Mouse (Mus musculus) thymus, postnatal 4 days (tissue): ENCODE data around the gene Fbxl15.
A peak's percentile ranks its signal among the peaks of the same experiment; 100 is the strongest.

Experiments
- DNase-seq: peaks from one replicate; pipeline ENCODE4 v3.0.0; 2021

Fbxl15 gene

DNA sequence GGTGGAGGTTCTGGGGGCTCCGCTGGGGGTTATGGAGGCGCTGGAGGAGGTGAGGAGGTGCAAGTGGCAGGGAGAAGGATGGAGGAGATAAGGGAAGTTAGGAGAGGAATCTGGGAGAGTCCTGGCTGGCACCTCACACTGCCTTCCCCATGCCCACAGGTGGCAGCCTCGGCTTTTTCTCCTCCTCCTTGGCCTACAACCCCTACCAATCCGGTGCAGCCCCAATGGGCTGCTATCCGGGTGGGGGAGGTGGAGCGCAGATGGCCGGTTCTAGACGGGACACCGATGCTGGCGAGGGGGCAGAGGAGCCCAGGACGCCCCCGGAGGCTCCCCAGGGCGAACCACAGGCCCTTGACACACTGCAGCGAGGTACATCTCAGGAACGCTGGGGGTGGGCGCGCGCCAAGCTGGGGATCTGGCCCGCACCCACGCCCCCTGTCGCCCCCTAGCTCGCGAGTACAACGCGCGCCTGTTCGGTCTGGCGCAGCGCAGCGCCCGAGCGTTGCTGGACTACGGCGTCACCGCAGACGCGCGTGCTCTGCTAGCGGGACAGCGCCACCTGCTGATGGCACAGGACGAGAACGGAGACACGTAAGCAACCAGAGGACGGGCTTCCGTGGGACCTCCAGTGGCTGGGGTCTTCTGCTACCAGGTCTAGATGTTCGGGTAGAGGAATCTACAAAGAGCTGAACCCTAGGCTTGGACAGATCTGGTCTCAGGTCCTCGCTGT, 19.1 kb upstream of the Fbxl15 start:
- DNase-seq, result peak; percentile 97

DNA sequence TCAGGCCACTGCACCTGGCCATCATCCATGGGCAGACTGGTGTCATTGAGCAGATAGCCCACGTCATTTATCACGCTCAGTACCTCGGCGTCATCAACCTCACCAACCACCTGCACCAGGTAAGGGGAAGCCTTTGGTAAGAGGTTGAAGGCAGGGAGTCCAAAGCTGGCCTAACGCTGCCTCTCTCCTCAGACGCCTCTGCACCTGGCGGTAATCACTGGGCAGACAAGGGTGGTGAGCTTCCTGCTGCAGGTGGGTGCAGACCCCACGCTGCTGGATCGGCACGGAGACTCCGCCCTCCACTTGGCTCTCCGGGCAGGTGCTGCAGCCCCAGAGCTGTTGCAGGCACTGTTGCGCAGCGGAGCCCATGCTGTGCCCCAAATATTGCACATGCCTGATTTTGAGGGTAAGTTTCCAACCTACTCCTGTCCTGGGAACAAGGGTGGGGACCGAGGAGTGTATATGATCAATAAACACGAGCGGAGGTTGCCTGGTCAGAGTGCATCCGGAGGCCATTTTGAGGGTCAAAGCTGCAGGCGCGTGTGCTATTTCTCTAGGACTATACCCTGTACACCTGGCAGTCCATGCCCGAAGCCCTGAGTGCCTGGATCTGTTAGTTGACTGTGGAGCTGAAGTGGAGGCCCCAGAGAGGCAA, 18.2 kb upstream of the Fbxl15 start:
- DNase-seq, result peak; percentile 18

DNA sequence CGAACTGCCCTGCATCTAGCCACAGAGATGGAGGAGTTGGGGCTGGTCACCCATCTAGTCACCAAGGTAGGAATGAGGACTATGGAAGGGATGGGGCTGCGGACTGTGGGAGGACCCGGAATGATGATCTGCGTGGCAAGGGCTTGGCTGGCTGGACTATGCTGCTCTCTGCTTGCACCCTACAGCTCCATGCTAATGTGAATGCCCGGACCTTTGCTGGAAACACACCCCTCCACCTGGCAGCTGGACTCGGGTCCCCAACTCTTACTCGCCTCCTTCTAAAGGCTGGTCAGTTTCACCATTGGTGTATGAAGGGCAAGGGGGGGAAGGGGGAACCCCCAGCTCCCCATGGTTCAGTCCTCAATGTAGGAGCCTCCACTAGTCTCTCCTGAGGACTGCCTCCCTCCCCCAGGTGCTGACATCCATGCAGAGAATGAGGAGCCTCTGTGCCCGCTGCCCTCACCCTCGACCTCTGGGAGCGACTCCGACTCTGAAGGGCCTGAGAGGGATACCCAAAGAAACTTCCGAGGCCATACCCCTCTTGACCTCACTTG, 17.6 kb upstream of the Fbxl15 start:
- peak; percentile 7 for DNase-seq

DNA sequence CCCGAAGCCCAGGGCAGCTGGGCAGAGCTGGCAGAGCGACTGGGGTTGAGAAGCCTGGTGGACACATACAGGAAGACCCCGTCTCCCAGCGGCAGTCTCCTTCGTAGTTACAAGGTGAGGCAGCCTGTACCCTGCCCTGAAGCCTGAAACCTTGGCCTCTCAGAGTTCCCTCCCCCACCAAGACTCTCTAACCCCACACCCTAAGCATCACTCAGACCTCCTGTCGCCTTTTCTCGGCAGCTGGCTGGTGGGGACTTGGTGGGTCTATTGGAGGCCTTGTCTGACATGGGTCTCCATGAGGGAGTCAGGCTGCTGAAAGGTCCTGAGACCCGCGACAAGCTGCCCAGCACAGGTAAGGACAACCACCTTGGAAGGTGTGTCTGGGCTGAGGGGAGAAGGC, 16.6 kb upstream of the Fbxl15 start:
- DNase-seq, result no peak

DNA sequence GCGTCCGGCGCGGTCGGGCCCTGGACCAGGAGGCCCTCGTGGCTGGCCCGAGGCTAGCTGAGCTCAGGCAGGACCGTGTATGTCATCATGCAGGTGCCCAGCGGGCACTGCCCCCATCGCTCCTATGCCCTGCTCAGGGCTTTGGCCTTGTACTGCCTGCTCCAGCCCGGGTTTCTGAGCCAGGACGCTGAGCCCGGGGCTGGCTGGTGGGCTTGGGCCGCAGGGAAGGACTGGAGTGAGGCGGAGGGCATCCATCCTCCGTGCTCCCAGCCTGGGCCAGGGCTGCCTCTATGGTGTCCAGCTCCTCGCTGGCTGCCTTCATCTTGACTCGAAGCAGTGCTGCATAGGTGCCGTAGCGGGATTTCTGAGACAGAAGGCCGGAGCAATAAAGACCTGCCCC, 15.4 kb upstream of the Fbxl15 start:
- DNase-seq, result peak; percentile 9

DNA sequence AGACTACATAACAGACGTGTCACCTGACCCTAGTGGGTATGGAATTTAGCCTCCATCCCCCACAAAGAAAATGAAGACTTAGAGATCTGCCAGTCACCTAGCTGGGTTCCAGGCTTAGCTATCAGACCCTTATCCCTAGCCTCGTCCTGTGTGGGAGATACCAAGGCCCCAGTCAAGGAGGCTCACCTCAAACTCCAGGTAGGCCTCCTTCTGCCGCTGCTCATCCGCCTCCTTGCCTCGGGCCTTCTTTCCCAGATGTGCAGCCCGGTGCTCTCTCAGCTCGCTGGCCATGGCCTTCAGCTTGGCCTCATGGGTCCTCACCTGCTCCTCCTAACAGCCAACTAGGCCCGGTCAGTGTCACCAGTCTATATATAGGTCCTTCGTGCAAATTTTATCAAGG, 14.9 kb upstream of the Fbxl15 start:
- DNase-seq, result no peak

DNA sequence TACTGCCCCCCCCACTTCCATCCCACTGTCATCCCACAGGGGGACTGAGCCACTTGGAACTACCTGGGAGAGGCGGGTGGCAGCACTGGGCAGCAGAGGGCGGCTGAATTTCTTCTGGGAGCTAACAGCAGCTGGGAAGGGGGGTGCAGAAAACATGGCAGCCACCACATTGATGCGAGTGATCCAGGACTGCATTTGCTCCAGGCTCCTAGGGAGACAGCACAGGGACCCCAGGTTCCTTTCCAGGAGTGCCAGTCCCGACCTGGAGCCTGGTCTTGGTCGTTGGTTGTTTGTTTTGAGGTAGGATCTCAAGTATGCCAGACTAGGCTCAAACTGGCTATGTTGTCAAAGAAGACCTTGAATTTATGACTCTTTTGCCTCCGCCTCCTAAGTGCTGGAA, 14.4 kb upstream of the Fbxl15 start:
- no peak for DNase-seq

DNA sequence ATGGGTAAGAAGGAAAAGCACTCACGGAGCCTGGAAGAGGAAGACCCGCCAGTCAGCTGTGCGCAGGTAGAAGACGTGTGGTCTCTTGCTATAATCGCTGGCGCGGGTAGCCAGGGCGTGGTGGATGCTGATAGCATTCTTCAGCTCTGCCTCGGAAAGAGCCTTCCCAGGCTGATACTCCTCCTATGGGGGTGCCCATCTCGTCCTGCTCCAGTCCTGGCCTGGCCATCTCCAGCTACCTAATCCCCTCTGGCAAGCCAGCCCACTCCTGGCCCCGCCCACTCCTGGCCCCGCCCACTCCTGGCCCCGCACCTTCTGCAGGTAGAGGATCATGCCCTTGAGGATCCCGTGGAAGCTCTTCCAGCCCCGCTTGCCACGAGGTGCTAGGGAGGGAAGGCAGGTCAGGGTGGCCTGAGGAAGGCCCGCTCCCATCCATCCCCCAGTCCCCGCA, 13.8 kb upstream of the Fbxl15 start:
- DNase-seq, result peak; percentile 54

DNA sequence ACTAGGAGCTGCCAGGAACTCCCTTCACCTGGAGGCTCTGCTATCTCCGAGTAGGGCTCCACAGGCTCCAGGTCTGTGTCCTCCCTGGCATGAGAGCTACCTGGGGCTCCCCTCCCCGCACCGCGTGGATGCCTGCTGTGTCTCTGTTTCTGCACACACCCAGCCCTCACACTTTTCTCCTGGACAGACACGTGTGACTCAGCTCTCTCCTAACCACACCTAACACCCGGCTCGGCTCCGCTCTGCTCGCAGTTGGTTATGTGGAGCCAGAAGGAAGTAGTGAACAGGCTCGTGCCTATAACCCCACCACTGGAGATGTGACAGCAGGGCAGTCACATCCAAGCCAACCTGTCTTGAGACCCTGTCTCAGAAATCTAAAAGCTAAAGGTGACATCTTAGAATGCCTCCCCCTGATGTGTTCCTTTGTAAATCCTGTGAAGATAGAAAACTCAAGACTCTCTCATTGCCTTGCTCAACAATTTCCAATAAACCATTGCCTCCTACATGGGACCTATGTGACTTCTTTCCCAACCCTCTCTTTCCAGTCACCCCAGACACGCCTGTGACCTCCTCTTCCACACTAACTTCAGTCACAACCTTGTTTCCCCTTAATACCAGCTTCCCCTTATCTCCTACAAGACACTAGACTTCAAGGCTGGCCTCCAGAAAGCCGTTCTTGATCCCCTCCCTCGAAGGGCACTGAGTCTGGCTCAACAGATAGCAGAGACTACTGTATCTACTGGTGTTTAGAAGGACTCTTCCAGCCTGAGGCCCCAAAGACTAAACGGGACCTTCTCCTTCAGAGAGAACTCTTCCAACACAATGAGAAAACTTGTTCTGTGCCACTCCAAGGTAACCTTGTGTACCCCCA, 12.9 kb upstream of the Fbxl15 start:
- DNase-seq, result peak; percentile 16

DNA sequence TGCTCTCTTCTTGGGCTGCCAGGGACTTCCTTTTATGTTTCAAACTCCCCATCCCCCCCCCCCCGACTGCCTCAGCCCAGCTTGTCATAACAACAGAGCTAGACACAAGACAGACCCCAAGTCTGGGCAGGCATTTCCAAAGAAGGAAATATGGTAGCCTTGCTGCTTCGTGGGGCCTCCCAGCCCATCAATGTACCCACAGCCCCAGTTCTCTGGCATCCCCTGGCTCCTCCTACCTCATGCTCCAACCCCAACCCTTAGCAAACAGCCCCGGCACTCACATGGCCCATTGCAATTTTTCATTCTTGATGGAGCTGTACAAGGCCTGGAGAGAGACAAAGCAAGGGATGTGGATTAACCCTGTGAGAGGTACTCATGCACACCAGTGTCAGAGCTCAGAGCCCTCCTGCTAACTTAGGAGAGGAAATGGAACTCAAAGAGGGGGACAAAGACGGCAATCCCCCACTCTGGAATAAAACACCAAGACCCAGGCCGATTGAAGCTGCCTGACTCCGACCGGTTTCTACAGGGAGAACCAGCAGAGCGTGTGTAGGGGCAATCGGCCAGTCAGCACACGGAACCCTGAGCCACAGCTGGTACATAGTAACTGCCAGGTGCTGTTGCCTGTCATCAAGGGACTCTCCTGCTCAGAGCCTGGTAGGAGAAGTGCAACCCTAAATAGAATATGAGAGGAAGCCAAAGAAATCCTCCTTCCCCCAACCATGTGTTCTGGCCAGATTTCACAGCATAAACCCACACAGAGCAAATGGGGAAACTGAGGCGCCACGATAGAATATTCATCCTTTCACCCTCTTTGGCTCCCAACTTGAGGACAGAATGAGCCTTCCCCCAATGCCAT, 12.0 kb upstream of the Fbxl15 start:
- no peak for DNase-seq

DNA sequence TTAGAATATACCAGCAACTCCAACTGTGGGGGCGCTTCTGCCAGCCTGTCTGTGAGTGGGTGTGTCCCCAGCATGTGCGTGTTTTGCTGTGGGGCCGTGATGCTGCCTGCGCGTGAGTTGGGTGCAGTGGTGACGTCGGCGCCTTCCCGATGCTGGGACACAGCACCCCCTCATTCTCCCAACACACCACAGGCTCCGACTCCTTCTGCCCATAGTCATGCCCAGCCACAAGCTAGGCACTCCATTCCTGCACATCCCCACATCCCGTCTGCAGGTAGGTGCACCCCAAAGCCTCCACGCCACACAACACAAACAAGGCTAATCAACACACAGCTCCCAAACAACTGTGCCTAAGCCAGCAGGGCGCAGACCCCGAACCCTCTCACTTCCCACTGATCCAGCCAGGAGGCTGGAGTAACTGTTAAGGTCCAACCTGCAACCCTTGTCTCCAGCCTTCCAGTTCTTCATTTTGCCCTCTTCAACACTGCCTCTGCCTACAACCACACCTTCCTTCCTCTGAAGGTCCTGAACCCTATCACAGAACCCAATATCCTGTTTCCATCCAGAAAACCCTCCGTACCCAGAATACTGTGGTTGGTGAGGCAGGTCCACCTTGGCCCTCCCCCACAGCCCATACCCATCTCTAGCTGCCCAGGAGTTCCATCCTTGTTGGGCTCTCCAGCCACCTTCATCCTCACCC, 11.0 kb upstream of the Fbxl15 start:
- peak; percentile 13 for DNase-seq

DNA sequence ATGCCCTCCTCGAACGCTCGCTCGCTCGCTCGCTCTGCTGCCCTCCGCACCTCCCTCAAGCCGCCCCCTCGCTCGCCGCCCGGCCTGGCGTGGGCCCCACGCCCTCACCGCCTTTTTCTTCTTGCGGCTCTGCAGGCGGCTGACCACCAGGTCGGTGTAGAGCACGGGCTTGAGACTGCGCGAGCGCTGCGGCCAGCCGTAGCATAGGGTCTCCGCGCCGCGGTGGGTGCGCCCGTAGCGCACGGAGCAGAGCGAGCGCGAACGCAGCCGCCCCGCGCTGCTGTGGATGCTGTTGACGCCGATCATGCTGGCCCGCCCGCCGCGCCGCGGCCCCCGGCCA, 10.5 kb upstream of the Fbxl15 start:
- DNase-seq, result peak; percentile 18

DNA sequence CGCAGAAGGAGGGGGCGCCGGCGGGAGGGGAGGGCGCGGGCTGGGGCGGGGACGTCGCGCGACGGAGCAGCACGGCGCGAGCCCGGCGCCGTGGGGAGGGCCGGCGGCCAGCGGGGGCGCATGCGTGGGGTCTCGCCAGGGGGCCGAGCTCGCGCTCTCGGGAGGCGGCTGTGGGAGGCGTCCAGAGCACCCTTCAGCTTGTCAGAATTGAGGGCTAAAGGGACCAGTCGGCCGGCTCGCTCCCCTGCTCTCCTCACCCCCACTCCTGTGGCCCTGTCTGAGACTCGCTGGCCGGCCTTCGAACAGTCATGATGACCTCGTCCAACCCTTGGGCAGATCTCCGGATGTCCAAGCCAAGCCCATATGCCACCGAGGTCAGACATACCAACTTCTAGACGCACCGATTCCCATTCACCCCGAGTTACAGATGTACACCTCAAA, 9.9 kb upstream of the Fbxl15 start:
- peak; percentile 31 for DNase-seq

DNA sequence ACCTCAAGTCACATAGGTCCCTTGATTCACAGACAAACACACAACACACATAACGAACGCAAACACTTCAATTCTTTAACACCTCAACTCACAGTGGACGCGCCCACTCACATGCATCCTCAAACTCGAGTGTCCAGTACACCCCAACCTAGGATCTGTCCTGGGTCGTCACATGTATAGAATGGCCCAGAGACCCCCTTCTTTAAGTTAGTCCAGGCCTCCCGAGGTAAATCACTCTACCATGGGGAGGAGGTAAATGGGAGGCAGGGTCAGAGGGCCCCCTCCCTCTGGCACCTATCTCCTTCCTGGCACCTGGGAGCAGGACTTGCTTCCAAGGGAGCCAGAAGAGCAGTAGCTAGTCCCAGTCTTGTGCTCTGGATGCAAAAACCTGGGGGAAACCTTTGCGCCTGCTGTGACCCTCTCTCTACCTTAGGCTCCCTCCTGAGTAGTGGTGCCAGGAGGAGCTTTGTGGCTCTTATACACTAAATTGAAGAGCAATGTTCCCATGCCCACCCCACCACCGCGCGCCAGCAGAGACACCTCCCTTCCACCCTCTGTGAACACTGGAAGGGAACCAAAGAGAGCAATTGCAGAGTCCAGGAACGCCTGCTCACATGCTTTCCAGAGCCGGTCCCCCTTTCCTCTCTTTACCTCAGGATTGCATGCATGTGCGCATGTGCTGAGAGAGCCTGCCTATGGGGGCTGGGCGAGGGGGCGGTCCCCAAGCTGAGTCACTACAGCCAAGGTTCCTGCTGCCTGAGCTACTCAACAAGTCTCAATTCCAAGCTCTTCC, 9.2 kb upstream of the Fbxl15 start:
- DNase-seq, result peak; percentile 56

DNA sequence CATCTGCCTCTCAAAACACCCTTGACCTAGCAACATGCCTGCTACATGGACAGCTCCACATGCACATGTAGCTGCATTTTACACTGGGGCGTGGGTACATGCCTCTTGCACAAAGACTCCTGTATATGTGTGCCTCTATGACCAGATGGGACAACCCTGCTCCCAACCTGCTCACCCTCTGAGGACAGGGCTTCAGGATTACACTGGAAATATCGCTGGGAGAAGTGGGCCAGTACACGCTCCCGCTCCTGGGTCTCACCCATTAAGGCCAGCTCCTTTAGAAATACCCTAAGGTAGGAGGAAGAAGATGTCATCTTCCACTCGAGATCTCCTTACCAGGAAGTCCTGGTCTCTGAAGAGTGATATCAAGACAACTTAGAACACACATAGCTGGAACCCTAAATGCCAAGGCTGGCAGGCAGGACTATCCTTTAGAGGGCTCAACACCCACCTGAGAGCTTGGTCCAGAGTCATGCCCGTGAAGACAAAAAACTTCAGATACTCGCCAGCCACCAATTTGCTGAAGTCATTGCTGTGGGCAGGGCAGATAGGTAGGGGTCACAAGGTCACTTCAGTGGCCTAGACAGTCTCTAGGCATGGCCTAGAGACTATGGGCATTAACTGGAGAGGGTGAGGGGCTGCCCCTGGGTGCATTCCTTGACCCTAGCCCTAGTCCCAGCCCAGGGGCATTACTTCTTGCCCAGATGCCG, 7.8 kb upstream of the Fbxl15 start:
- peak; percentile 4 for DNase-seq

DNA sequence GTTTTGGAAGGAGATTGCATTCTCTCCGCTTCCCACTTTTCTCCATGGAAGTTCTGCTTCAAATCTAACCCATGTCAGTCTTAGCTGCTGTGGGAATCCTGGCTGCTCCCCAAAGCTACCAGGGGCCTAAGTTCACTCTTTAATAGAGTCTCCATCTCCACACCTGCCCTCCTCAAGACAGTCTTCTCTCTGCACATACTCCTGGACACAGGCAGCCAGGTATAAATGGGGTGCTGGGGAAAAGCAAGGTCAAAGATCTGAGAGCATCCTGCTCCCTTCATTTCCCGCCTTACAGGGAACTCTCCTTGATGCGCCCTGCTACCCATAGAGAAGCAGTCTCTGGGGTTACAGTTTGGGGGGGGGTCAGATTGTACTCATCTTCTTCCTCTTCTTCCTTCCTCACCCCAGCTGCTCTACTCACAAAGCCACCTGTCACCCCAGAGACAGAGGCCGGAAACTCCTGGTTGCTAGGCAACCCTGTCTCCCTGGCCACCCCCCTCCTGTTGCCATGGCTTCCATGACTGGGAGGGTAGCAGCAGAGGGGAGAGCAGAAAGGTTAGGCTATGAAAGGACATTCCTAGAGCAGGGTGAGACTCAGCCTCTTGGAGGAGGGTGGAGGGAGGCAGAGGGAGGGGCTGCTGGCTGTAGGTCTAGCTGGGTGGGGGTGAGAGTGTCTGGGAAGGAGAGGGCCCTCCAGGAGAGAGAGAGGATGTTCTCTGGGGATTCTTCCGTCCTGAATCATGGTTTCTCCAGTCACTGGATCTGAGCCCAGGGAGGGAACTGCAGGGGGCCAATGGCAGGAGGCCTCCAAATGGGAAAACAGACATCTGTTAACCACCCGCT, 6.7 kb upstream of the Fbxl15 start:
- peak; percentile 62 for DNase-seq

DNA sequence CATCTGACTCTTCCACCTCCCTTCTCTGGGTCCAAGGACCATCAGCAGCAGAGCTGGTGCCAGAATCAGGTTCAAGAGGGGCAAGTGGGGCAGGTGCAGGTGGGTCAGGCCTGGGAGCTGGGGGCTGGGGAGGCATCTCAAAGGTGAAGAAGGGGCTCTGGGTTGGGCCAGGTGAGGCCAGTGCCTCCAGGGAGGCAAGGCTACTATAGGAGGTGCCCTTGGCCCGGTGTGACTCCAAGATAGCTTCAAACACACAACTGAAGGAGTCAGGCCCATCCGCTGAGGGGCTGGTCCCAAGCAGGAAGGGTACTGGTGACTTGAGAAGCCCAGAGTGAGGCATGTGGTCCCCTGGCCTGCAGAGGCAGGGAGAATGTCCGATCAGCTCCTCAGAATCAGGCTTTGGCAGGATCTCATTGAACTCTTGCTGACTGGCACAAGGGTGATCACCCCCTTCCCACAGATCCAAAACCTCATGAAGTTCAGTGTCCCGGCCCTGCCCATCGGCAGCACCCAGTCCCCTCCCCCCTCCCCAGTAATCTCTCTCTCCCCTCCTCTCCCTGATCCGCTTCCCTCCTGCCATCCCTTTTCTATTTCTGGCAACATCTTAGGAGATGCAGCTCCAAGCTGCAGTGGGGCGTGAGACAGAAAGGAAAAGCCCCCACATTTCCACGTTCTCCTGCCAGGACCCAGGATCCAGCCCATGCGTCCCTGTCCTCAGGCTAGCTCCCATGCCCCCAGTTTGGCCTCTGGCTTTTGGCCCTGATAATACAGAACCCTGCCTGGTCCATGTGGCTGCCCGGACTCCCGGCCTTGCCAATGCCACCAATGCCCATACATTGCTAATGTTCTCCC, 5.6 kb upstream of the Fbxl15 start:
- peak; percentile 7 for DNase-seq

DNA sequence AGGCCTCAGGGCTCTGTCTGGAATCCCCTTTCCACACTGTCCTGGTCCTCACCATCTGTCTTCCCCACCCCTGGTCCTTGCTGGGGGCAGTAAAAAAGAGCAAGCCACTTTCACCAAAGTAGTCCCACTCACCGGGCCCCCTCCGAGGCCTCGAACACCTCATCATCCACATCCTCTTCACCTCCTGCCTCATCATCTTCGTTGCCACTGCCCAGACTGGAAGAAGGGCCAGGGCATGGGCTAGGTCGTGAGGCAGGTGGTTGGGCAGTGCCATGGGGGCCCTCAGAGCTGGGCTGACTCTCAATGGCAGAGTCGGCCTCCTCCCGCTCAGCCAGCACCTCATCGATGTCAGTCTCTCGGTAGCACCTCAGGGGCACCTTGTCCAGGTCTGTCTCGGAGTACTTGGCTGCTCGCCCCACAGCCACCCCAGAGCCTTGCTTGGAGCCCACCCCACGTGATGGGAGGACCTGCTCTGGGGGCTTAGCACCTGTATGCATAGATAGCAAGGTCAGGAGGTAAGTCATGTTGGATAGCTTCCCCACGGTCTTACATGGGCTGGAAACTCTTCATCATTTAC, 4.9 kb upstream of the Fbxl15 start:
- DNase-seq, result no peak
